Mouse (Mus musculus) heart, embryonic 15.5 days (tissue): Measurements from ENCODE around the gene Gm20503. TPM values are rescaled to one million over a fixed set of nuclear protein-coding genes. Genes with fewer than 3 reads are reported as not detected.

ENCODE experiments used
- ATAC-seq: fragments of 200-750 bp; cut with Nextera tagmentation; replicated peaks from 2 replicates; pipeline ENCODE4 v1.8.0; 2017; ENCODE audit warnings: low read depth, moderate TSS enrichment; ENCODE audit not compliant: insufficient number of reproducible peaks, insufficient read depth, low FRiP score
- H3K27ac ChIP-seq: fragments of 300-500 bp; sonication (generic); 2 replicates; pipeline ENCODE4 v1.5.1; 2015; ENCODE audit warnings: mild to moderate bottlenecking, inconsistent platforms
- H3K27me3 ChIP-seq: fragments of 300-500 bp; sonication (generic); 2 replicates; pipeline ENCODE4 v1.6.1; 2015; ENCODE audit warnings: inconsistent platforms
- H3K36me3 ChIP-seq: fragments of 300-500 bp; sonication (generic); 2 replicates; pipeline ENCODE4 v1.6.1; 2015; ENCODE audit warnings: mild to moderate bottlenecking, inconsistent platforms
- H3K4me1 ChIP-seq: fragments of 300-500 bp; sonication (generic); replicated peaks from 2 replicates; pipeline ENCODE4 v1.6.1; 2015; ENCODE audit warnings: inconsistent platforms
- H3K4me2 ChIP-seq: fragments of 300-500 bp; sonication (generic); 2 replicates; pipeline ENCODE4 v1.6.1; 2015; ENCODE audit warnings: inconsistent platforms, mild to moderate bottlenecking, moderate library complexity
- H3K4me3 ChIP-seq: fragments of 300-500 bp; sonication (generic); 2 replicates; pipeline ENCODE4 v1.5.1; 2015; ENCODE audit warnings: mild to moderate bottlenecking, inconsistent platforms
- H3K9ac ChIP-seq: fragments of 300-500 bp; sonication (generic); 2 replicates; pipeline ENCODE4 v1.6.1; 2015; ENCODE audit warnings: mild to moderate bottlenecking, inconsistent platforms
- H3K9me3 ChIP-seq: fragments of 300-500 bp; sonication (generic); replicated peaks from 2 replicates; pipeline ENCODE4 v1.6.1; 2016; ENCODE audit warnings: inconsistent platforms
- WGBS: fragments of 180-500 bp; shearing (Covaris S2); methylation state at CpG from one replicate; pipeline ENCODE4 v1.1.7; 2015; ENCODE audit warnings: mixed read lengths; 5-methylcytosine and 5-hydroxymethylcytosine counted together
- polyA plus RNA-seq: library from polyadenylated mRNA; unstranded; fragments of >200 nt; fragmentation: Nextera tagmentation; extraction: Ambion mirVana; gene quantifications from 2 replicates; pipeline ENCODE4 v1.2.1, GENCODE M21; 2015

Gm20503 gene
- 12.2 and 15.5 TPM in 2 replicates for polyA plus RNA-seq

DNA sequence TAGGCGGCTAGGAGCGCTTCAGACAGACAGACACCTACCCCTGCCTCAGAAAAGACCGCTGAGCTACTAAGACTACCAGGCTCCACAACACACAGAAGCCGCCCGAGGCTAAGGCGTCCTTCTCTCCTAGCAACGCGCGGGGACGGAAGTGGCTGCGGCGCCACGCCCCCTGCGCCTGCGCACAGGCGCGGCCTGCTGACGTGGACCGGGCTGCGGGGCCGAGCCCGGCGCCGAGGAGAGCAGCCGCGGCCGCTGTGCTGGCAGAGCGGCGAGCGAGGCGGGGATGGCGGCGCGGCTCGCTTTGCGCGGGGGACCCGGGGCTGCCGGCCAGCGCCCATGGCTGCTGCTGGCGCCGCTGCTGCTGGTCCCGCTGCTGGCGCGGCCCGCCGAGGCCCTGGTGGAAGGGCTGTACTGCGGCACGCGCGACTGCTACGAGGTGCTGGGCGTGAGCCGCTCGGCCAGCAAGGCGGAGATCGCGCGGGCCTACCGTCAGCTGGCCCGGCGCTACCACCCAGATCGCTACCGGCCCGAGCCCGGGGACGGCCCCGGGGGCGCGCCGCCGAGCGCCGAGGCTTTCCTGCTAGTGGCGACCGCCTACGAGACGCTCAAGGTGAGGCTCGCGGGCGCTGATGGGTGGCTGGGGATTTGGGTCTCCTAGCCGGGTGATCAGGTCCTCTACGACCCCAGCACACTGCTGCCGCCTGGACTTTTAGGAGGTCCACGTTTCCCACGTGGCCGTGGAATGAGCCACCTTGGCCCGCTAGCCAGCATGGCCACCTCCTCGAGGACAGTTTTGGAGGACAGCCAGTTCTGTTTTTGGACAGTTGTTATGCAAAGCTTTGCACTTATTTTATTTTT is at the start of gene Gm20503:
TSS of gene Gm20503 (plus strand) at position 263 of the 858 bp plus-strand sequence.
- no peaks in the 10 kb centered on the region for H3K36me3 ChIP-seq
- WGBS: under 1% methylated on average over 89 of the region's 89 CpGs
- peak within 1 kb of the TSS; percentile 90 for H3K4me3 ChIP-seq
- H3K4me1 ChIP-seq: peaks cover 32% of the 10 kb centered on the region
- H3K27me3 ChIP-seq: no peaks in the 10 kb centered on the region
- peak within 1 kb of the TSS; percentile 93 for H3K27ac ChIP-seq
- H3K9me3 ChIP-seq: no peaks in the 10 kb centered on the region
- peak within 1 kb of the TSS; percentile 81 for H3K4me2 ChIP-seq
- peak; percentile 96 for ATAC-seq
- peak within 1 kb of the TSS; percentile 91 for H3K9ac ChIP-seq

- Histone ChIP-seq H3K27ac (no peak overlapping the region), H3K4me1 (no peaks in the 10 kb centered on the region), H3K4me2 (no peak overlapping the region), H3K27me3 (no peaks in the 10 kb centered on the region), H3K36me3 (no peaks in the 10 kb centered on the region), H3K9ac (no peak overlapping the region), H3K4me3 (no peak overlapping the region), H3K9me3 (no peaks in the 10 kb centered on the region)
- WGBS: 86% methylated on average over 15 of the region's 15 CpGs
- ATAC-seq: no peak
Measured at GRCm38 (mm10) chr4:58961719-58962118, 41.3 kb upstream of the Gm20503 start.

- H3K4me1 ChIP-seq: no peaks in the 10 kb centered on the region
- no peak overlapping the region for H3K4me3 ChIP-seq
- H3K27ac ChIP-seq: no peak overlapping the region
- no peak overlapping the region for H3K9ac ChIP-seq
- no peaks in the 10 kb centered on the region for H3K9me3 ChIP-seq
- no peaks in the 10 kb centered on the region for H3K36me3 ChIP-seq
- WGBS: 86% methylated on average over 4 of the region's 4 CpGs
- no peak for ATAC-seq
- no peaks in the 10 kb centered on the region for H3K27me3 ChIP-seq
- no peak overlapping the region for H3K4me2 ChIP-seq
Measured at GRCm38 (mm10) chr4:58963271-58963670, 39.7 kb upstream of the Gm20503 start.

DNA sequence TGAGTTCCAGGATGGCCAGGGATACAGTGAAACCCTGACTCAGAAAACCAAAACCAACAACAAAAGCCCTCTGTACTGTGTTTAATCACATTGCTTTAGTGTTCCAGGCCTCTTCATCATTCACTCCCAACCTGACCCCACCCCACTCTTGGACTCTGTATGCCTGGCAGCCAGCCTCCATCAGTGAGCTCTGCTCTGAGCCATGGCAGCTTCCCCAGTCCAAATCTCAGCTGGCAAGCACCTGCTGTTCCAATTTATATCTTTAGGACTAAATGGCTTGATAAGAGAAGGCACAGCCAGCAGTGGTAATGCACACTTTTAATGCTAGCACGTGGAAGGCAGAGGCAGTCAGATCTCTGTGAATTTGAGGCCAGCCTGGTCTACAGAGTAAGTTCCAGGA is 37.9 kb upstream of the Gm20503 start:
- H3K27ac ChIP-seq: no peak overlapping the region
- no peaks in the 10 kb centered on the region for H3K9me3 ChIP-seq
- no peaks in the 10 kb centered on the region for H3K36me3 ChIP-seq
- WGBS: 92% methylated on average over 1 of the region's 1 CpGs
- H3K27me3 ChIP-seq: no peaks in the 10 kb centered on the region
- H3K4me3 ChIP-seq: no peak overlapping the region
- no peaks in the 10 kb centered on the region for H3K4me1 ChIP-seq
- ATAC-seq: no peak
- no peak overlapping the region for H3K9ac ChIP-seq
- H3K4me2 ChIP-seq: no peak overlapping the region

DNA sequence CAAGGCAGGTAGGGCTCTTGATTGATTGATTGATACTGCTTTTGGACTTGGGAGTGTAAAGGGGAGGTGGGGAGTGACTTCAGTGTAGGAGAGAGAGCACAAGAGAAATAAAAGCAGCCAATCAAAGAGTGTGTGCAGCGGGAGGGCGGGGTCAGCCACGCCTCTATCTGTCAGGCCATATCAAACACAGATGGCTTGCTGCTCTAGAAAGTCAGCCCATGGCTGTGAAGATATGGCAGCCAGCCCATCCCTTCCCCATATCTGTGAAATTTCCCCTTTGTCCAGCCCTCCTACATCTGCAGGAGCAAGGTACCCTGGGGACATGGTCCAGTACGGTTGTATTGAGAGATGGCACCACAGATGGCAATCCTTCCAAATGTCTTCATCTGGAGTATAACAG is 32.3 kb upstream of the Gm20503 start:
- Histone ChIP-seq H3K9ac (no peak overlapping the region), H3K9me3 (no peaks in the 10 kb centered on the region), H3K27me3 (no peaks in the 10 kb centered on the region), H3K4me1 (no peaks in the 10 kb centered on the region), H3K4me2 (no peak overlapping the region), H3K36me3 (no peaks in the 10 kb centered on the region; the same call in 1 of the 2 replicates), H3K4me3 (no peak overlapping the region), H3K27ac (no peak overlapping the region)
- no peak for ATAC-seq
- 76% methylated on average over 4 of the region's 4 CpGs for WGBS

- no peak overlapping the region for H3K9ac ChIP-seq
- no peak for ATAC-seq
- H3K27ac ChIP-seq: no peak overlapping the region
- H3K4me1 ChIP-seq: no peaks in the 10 kb centered on the region
- no peaks in the 10 kb centered on the region for H3K27me3 ChIP-seq
- no peak overlapping the region for H3K4me2 ChIP-seq
- H3K4me3 ChIP-seq: no peak overlapping the region
- 70% methylated on average over 5 of the region's 5 CpGs for WGBS
- H3K9me3 ChIP-seq: no peaks in the 10 kb centered on the region
- no peaks in the 10 kb centered on the region; the same call in 1 of the 2 replicates for H3K36me3 ChIP-seq
Measured at GRCm38 (mm10) chr4:58975711-58976110, 27.3 kb upstream of the Gm20503 start.

DNA sequence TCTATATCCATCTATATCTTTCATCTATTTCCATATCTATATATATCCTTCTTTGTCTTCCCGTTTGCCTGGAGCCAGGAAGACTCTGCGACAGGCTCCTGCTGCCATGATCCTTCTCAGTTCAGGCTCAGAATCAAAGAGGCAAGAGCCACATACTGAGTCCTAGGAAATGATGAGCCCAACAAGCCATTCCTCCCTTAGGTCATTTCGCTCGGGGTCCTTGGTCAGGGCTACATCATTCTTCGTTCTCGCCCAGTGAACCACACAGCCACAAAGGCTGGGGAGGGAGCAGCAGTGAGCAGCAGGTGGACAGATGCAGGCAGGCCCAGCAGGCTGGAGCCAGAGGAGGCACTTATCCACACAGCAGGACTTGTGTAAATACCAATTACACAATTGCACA is 21.6 kb upstream of the Gm20503 start:
- ATAC-seq: no peak

DNA sequence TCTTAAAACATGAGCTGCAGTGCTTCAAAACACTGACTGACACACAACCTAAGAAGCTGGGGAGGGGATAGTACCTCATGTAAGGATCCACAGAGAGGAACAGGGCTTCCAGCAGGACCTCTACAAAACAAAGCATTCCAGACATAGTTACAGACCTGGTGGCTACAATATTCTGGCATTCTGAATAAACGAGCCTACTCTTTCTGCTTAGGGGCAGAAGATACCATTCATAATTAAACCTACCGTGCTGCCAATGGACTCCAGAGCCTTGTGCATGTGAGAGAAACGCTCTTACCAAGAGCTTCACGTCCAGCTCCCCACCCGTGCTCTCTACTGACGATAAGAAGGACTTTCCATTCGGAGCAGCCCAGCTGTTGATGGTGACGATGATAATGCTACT is 20.2 kb upstream of the Gm20503 start:
- no peaks in the 10 kb centered on the region; the same call in 1 of the 2 replicates for H3K36me3 ChIP-seq
- WGBS: 79% methylated on average over 8 of the region's 8 CpGs
- no peaks in the 10 kb centered on the region for H3K27me3 ChIP-seq
- H3K27ac ChIP-seq: no peak overlapping the region
- no peak overlapping the region for H3K9ac ChIP-seq
- no peak for ATAC-seq
- H3K4me3 ChIP-seq: no peak overlapping the region
- H3K9me3 ChIP-seq: no peaks in the 10 kb centered on the region
- no peak overlapping the region for H3K4me2 ChIP-seq
- peaks cover 11% of the 10 kb centered on the region for H3K4me1 ChIP-seq

More for the DNA sequence above, 21.6 kb upstream of the Gm20503 start:
- no peaks in the 10 kb centered on the region for H3K9me3 ChIP-seq
- no peaks in the 10 kb centered on the region for H3K27me3 ChIP-seq
- no peak overlapping the region for H3K27ac ChIP-seq
- H3K4me2 ChIP-seq: no peak overlapping the region
- H3K36me3 ChIP-seq: no peaks in the 10 kb centered on the region; the same call in 1 of the 2 replicates
- H3K9ac ChIP-seq: no peak overlapping the region
- no peak overlapping the region for H3K4me3 ChIP-seq
- H3K4me1 ChIP-seq: 0 out of 2 replicates have a peak, but pooled peaks cover 3% of the 10 kb centered on the region
- WGBS: 81% methylated on average over 6 of the region's 6 CpGs

- 13% methylated on average over 7 of the region's 7 CpGs for WGBS
- H3K4me2 ChIP-seq: no peak overlapping the region
- no peak overlapping the region for H3K27ac ChIP-seq
- H3K4me3 ChIP-seq: no peak overlapping the region
- no peaks in the 10 kb centered on the region for H3K9me3 ChIP-seq
- no peaks in the 10 kb centered on the region; the same call in 1 of the 2 replicates for H3K36me3 ChIP-seq
- no peaks in the 10 kb centered on the region for H3K27me3 ChIP-seq
- ATAC-seq: no peak
- no peak overlapping the region for H3K9ac ChIP-seq
- peaks cover 11% of the 10 kb centered on the region for H3K4me1 ChIP-seq
Measured at GRCm38 (mm10) chr4:58985157-58985648, 17.8 kb upstream of the Gm20503 start.

DNA sequence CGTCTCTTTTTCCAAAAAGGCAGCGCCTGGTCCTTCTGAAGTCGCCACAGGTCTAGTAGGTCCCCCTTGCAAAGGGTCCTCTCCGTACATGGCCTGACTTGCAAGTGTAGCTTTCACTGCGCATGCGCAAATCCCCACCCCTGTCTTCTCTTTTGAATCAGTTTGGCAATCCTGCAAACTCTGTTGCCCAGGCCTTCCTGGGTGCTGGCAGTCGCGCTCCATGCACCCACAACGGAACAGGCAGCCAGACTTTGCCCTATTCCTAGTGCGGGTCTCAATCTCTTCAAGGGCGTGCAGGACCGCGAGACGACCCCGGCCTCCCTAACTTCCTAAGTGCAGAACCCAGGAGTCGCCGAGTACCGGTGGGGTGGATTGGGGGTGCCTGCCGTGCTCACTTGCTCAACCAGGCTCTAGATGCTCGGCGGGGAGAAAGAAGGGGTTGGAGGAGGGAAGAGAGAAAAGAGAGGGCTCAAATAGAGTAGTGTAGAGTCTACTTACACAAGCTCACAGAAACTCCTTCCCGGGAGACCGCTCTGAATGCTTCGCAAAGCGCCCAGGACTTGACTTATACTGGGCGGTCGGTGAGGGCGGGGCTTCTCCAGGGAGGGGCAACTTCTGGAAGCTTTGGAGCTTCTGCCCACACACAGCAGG is 16.3 kb upstream of the Gm20503 start, which contains the start of gene Ptgr1:
TSS of gene Ptgr1 (minus strand) at position 580 of the 651 bp plus-strand sequence.
- H3K9ac ChIP-seq: peak within 1 kb of the TSS; percentile 71
- H3K9me3 ChIP-seq: no peaks in the 10 kb centered on the region
- H3K36me3 ChIP-seq: no peaks in the 10 kb centered on the region; the same call in 1 of the 2 replicates
- H3K4me2 ChIP-seq: peak within 1 kb of the TSS; percentile 96
- peak within 1 kb of the TSS; percentile 80 for H3K4me3 ChIP-seq
- peak within 1 kb of the TSS; percentile 59 for H3K27ac ChIP-seq
- peaks cover 11% of the 10 kb centered on the region for H3K4me1 ChIP-seq
- no peaks in the 10 kb centered on the region for H3K27me3 ChIP-seq
- peak; percentile 61 for ATAC-seq
- WGBS: under 1% methylated on average over 28 of the region's 28 CpGs

- H3K9me3 ChIP-seq: no peaks in the 10 kb centered on the region
- H3K36me3 ChIP-seq: no peaks in the 10 kb centered on the region
- ATAC-seq: no peak
- peaks cover 11% of the 10 kb centered on the region for H3K4me1 ChIP-seq
- no peak overlapping the region for H3K9ac ChIP-seq
- WGBS: 78% methylated on average over 7 of the region's 7 CpGs
- no peaks in the 10 kb centered on the region for H3K27me3 ChIP-seq
- no peak overlapping the region for H3K4me3 ChIP-seq
- no peak overlapping the region for H3K4me2 ChIP-seq
- H3K27ac ChIP-seq: no peak overlapping the region
Measured at GRCm38 (mm10) chr4:58989303-58989898, 13.6 kb upstream of the Gm20503 start.
